Mouse (Mus musculus) kidney, adult 18-20 months (tissue): ENCODE results near the gene Dmwd.

Experiments used
- DNase-seq: peaks from one replicate; pipeline ENCODE4 v3.0.0; 2021

The Dmwd gene

DNA sequence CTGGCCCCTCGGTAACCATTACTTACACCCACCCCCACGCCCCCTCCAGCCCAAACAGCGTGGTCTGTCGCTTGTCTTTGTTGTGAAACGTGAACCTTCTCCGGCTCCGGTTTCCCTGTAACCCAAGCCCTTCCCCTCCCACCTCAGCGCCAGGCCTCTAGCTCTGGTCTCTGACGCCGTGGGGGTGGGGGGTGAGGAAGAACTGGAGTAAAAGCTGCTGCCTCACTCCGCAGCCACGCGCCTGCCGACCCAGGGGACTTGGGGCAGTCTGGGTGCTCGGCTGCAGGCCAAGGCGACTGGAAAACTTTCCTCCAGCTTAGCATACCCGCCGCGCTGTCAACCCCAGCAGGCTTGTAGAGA is 19.7 kb downstream of the Dmwd start:
- peak; percentile 55 for DNase-seq

GRCm38 (mm10) chr7:19096421-19096976 is 20.5 kb downstream of the Dmwd start:
- DNase-seq = no peak

DNA sequence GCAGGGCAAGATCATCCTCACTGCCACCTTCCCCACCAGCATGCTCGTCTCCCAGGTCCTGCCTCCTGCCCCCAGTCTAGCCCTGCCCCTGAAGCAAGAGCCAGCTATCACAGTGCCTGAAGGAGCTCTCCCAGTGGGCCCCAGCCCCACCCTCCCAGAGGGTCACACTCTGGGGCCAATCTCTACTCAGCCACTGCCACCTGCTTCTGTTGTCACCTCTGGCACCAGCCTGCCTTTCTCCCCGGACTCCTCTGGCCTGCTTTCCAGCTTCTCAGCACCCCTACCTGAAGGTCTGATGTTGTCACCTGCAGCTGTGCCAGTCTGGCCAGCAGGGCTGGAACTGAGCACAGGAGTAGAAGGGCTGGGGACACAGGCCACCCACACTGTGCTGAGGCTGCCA is 21.2 kb downstream of the Dmwd start:
- DNase-seq = no peak

GRCm38 (mm10) chr7:19097863-19098262 is 21.8 kb downstream of the Dmwd start:
- no peak for DNase-seq

DNA sequence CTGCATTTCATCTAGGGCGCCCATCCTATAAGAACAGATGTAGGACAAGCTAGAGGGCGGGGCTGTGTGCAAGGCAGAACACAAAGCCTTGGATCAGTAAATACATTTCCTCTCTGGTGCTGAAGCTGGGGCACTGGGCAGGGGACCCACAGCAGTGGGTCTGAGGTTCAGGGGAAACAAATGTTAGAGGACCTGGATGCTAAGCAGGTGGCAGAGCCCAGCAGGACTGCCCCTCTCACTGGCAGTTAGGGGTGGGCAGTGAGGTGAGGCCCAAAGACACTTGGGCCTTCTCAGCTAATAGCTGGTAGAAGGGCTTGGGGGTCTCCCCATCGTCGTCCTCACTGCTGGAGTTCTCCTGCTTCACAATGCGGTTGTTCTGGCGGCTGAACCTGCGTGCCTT is 22.8 kb downstream of the Dmwd start:
- DNase-seq = no peak

- DNase-seq = no peak
Measured at GRCm38 (mm10) chr7:19100290-19100689, 24.3 kb downstream of the Dmwd start.

- DNase-seq = no peak
Measured at GRCm38 (mm10) chr7:19103741-19104140, 27.7 kb downstream of the Dmwd start.

DNA sequence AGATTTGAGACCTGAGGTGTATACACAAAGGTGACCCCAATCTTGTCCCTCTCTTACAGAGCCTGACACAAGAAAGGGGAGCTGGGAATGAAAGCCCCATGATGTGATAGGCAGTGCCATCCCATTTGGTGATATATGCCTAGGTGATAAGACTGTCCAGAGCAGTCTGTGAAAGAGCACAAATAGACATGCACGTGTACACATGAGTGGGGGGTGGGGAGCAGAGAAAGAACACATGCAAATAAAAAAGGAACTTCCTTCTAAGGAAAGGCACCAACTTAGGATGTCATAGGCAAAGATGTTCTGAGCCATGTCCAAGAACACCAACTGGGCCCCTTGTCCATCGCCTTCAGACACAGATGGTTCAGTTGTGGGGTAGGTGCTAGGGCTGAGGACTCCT is 28.5 kb downstream of the Dmwd start:
- no peak for DNase-seq

DNA sequence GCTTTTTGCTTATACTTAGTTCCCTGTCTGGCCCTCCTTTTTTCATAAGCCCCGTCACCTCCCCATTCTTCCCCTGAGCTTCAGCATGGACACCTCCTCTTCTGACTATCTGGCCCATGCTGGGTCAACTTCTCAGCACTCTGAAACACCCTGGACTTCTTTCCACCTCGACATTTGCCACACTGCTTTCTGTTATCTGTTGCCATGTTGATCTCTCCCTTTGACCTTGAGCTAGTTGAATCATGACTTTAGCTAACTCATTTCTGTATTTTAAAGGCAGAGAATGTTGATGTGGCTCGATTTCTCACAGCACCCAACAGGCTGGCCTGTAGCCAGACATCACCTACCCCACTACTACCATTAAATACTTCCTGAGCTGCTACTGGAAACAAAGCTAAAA is 31.4 kb downstream of the Dmwd start:
- DNase-seq = no peak

DNA sequence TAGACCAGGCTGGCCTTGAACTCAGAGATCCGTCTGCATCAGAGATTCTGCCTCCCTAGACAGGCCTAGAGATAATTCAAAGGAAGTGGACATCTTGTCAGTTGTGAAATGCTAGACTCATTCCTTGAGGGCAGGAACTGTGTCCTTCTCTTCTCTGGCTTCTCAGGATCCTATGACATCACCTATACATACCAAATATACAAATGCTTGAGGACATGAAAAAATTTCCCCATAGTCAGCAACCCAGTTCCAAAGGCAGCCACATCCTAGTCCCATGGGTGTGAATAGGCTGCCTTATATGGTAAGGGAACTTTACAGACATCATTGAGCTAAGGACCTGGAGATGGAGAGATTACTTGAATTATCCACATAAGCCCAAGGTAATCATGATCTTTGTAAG is 33.5 kb downstream of the Dmwd start:
- no peak for DNase-seq

DNA sequence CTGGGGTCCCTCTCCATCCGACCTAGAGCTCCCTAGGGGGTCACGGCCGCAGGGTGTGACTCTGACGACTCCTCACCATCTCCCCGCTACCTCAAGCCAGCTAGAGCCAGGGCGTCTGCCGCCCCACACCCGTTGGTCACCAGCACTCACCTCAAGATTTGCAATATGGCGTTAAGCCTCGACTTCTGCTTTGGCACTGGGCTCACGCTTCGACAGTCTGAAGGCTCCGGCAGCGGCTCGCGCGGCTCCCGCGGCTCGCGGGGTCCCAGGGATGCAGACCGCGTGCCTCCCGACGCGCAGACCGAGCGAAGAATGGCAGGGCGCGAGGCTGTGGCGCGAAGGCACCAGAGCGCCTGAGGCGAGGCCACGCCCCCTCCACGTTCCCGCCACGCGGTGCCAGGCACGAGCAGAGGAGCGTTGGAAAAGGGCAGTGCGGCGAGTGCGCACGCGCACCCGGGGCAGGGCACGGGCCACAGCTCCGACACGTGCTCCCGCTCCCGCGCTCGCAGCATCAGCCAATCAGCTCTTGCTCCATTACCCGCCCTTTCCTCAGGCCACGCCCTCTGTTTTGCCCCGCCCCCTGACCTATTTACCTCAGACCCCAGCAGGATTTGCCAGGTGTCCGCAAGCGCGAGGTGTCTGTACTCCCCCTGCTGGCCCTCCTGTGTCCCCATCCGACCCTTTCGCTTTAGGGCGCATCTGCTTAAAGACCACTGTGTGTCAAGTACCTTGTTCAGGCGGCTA is 42.2 kb downstream of the Dmwd start, which contains the start of gene Gm4969:
TSS of gene Gm4969 (minus strand) at position 341 of the 744 bp plus-strand sequence.
- DNase-seq = peak; percentile 53

DNA sequence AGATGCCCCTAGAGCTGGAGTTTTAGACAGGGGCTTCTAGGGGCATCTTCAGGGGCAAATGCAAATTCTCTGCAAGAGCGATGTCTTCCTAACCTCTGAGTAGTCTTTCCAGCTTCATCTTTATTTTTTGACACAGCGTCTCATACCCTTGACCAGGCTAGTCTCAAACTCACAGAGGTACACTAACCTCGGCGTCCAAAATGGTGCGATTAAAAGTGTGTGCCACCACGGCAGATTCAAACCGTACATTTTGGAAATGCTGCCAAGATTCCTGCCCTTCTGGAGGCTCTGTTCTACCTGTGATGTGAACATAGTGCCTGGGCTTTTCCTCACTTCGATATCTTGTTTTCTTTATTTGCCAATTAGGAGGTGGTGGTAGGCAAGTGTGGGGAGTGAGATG is 43.1 kb downstream of the Dmwd start:
- no peak for DNase-seq

DNA sequence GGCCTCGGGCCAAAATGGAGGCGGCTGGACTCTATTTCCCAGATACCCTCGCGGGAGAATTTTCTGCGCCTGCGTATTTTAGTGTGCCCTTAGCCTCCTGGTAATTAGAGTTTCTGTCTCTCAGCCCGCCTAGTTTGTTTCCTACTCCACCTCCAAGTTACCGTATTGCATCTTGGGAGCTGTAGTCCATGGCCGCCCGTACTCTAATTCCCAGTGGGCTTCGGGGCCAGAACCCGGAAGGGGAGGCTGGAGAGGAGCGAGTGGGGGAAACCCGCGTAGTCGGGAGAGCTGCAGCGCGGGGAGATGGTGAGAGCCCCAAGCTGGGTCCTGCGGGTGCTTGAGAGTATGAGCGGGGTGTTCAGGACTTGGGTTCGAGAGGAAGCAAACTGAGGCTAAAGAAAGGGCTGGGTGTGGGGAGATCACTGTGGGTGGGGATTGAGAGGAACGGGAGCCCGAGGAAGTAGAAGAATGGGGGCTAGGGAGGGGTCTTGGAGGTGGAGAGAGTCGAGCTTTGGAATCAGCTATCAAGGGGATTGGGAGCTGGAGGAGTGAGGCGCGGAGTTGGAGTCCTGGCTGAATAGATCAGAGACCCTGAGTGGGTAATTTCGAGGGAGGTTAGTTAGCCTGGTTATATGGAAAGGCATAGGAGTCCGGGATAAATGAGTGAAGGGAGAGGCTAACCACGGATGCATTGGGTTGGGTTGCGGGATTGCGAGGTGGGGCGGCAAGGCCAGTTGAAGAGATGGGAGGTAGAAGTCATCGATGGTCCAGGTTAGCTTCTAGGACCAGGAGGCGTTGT is 43.8 kb downstream of the Dmwd start, which contains the start of gene Fbxo46:
TSS of gene Fbxo46 (plus strand) at position 229 of the 799 bp plus-strand sequence.
- peak; percentile 91 for DNase-seq

DNA sequence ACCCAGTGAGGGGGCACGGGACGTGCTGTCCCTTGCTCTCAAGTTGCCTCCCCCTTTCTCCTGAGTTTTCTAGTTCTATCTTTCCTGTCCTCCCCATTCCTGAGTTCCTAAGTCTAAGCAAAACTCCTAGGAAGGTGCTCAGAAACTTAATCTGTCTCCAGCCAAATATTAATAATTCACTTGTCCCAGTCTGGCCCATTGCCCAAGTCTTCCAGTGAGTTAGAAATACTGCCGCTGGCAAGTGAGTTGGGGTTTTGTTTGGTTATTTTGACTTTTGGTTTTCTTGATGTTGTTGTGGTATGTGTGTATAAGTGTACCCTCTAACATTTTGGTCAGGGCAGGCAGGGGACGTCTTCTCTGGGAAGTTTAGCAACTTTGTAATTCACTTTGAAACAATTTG is 45.7 kb downstream of the Dmwd start:
- peak; percentile 43 for DNase-seq

GRCm38 (mm10) chr7:19124713-19125112 is 48.7 kb downstream of the Dmwd start:
- peak; percentile 31 for DNase-seq

GRCm38 (mm10) chr7:19127744-19128143 is 51.7 kb downstream of the Dmwd start:
- no peak for DNase-seq

DNA sequence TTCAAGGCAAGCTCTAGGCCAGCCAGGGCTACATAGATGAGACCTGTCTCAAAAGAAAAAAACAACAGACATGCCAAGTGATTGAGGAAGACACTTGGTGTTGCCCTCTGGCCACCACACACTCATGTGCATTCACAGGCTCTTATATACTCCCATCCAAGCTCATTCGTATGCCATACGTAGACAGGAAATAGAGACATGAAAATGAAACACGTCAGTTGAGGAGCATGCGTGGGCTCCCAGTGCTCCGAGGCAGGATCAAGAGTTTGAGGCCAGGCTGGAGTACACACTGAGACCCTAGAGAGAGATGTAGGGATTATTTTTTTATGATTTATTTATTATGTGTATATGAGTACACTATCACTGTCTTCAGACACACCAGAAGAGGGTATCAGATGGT is 53.4 kb downstream of the Dmwd start:
- no peak for DNase-seq

- DNase-seq = no peak
Measured at GRCm38 (mm10) chr7:19130657-19131056, 54.6 kb downstream of the Dmwd start.

DNA sequence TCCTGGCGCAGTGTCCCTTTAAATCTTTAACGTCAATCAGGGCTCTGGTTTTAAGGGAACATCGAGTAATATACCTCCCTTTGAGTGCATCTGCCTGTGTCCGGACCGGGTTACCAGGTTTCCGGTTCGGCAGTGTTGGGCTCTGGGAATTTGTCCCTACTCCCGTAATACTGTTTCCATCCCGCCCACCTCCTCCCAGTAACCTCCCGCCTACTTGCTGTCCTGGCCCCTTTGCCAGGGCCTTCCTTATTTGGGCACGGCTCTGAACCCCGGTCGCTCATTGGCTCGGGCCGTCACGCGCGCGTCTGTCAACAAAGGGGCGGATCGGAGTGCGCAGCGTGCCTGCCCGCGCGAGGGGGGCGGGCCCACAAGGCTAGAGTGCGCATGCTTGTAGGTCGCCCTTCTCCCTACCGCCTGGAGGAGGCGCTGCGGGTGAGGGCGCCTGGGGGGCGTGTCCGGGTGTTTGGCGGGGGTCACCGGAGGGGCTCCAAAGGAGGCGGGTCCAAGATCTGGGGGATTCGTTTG is 55.4 kb downstream of the Dmwd start:
- peak; percentile 95 for DNase-seq
